9 mouse cellular contexts compared by ENCODE assay signal in the genomic region with DNA sequence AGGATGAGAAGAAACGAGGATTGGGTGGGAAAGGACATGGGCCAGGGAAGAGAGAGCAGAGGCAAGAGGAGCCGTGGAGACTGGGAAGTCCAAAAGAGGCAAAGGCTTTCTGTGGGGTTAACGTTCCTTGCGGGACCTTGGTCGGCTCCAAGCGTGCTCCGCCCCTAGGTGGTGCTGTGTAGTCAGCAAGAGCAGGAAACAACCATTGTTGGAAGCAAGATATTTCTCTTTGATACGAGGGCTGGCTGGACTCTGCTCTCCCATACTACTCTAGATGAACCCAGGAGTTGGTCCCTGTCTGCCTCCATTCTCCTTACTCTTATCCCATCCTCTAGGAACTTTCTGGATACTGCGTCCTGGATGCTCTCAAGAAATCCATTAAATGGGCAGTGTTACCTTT.
A peak's percentile ranks its signal among the peaks of the same experiment; 100 is the strongest.
DNase-seq lines count a peak whose midpoint lies in the region; ATAC-seq and TF ChIP-seq lines count a peak whose summit lies in the region.
"Had no signal": no experiment of that assay in that cellular context is flagged by ENCODE, and none has a peak within 500 bp of the region (broad histone marks: within the 10 kb centered on the region; RNA-seq: fewer than 3 reads in every experiment).

No protein-coding gene starts in this region.

- H3K4me3 ChIP-seq in spleen, adult 2 months (ENCODE audit: extremely low read depth, insufficient read depth, insufficient read length) = no peak overlapping the region
- no peak overlapping the region for H3K4me3 ChIP-seq in kidney, postnatal 0 days (replicated peaks; ENCODE audit: low read depth, low read length)
- no peak overlapping the region for H3K4me3 ChIP-seq in limb, embryonic 15.5 days
- H3K4me3 ChIP-seq: neural tube, embryonic 13.5 days had no signal

- WGBS in spleen, adult 2 months = 27% methylated on average over 9 of the region's 9 CpGs
- 20% methylated on average over 9 of the region's 9 CpGs for WGBS in kidney, postnatal 0 days
- 20% methylated on average over 9 of the region's 9 CpGs for WGBS in limb, embryonic 15.5 days

- H3K9ac ChIP-seq in kidney, postnatal 0 days (ENCODE audit: low read depth, low read length) = no peak overlapping the region
- no peak overlapping the region for H3K9ac ChIP-seq in limb, embryonic 15.5 days
- H3K9ac ChIP-seq: neural tube, embryonic 13.5 days had no signal

- no peaks in the 10 kb centered on the region for H3K36me3 ChIP-seq in spleen, adult 2 months (ENCODE audit: control insufficient read depth, insufficient read depth, low read length)
- no peaks in the 10 kb centered on the region for H3K36me3 ChIP-seq in kidney, postnatal 0 days (ENCODE audit: insufficient read depth, low read length)
- no peaks in the 10 kb centered on the region for H3K36me3 ChIP-seq in limb, embryonic 15.5 days
- H3K36me3 ChIP-seq: neural tube, embryonic 13.5 days had no signal

- H3K4me2 ChIP-seq in kidney, postnatal 0 days (ENCODE audit: low read length) = peak overlapping the region; percentile 30
- H3K4me2 ChIP-seq in limb, embryonic 15.5 days = peak overlapping the region; percentile 12; the same call in 1 of the 2 replicates
- H3K4me2 ChIP-seq: neural tube, embryonic 13.5 days had no signal

- no peaks in the 10 kb centered on the region for H3K27me3 ChIP-seq in spleen, adult 2 months (ENCODE audit: control insufficient read depth, insufficient read depth, low read length)
- no peaks in the 10 kb centered on the region for H3K27me3 ChIP-seq in kidney, postnatal 0 days (ENCODE audit: insufficient read depth, low read length)
- H3K27me3 ChIP-seq in limb, embryonic 15.5 days = no peaks in the 10 kb centered on the region
- H3K27me3 ChIP-seq: neural tube, embryonic 13.5 days had no signal

- ATAC-seq in granulocyte monocyte progenitor cell, adult 5-6 weeks (replicated peaks; ENCODE audit: poor library complexity, severe bottlenecking) = peak; percentile 48
- ATAC-seq in kidney, postnatal 0 days (replicated peaks; ENCODE audit: low FRiP score, low read depth) = no peak; the same call in 1 of the 2 replicates
- no peak for ATAC-seq in limb, embryonic 15.5 days (ENCODE audit: insufficient number of reproducible peaks, low FRiP score, low TSS enrichment, low read depth)
- no peak for ATAC-seq in monocyte, adult 5-6 weeks (replicated peaks; ENCODE audit: insufficient number of reproducible peaks, low FRiP score, low TSS enrichment, poor library complexity, severe bottlenecking)

- no peaks in the 10 kb centered on the region for H3K4me1 ChIP-seq in spleen, adult 2 months (ENCODE audit: control insufficient read depth, insufficient read depth, insufficient read length)
- H3K4me1 ChIP-seq in kidney, postnatal 0 days (replicated peaks; ENCODE audit: insufficient read depth, low read length) = no peaks in the 10 kb centered on the region
- peaks cover 7% of the 10 kb centered on the region; the same call in 1 of the 2 replicates for H3K4me1 ChIP-seq in limb, embryonic 15.5 days

- H3K27ac ChIP-seq in spleen, adult 2 months (ENCODE audit: insufficient read depth, low read length) = no peak overlapping the region
- H3K27ac ChIP-seq in kidney, postnatal 0 days = no peak overlapping the region
- no peak overlapping the region for H3K27ac ChIP-seq in limb, embryonic 15.5 days
- H3K27ac ChIP-seq: neural tube, embryonic 13.5 days had no signal

- no peak for TF ChIP-seq POLR2A in spleen, adult 2 months (IDR thresholded peaks at IDR 0.05; ENCODE audit: low read depth, low read length)

- no peaks in the 10 kb centered on the region for H3K9me3 ChIP-seq in kidney, postnatal 0 days (replicated peaks; ENCODE audit: low read length)
- H3K9me3 ChIP-seq in limb, embryonic 15.5 days = no peaks in the 10 kb centered on the region
- H3K9me3 ChIP-seq: neural tube, embryonic 13.5 days had no signal

- DNase-seq in spleen, adult 2 months (ENCODE audit: low read depth in 1 of 2, low spot score in 2 of 2) = no peak
- DNase-seq in spleen, postnatal 36 days (ENCODE audit: low spot score in 2 of 2) = no peak
- DNase-seq in embryo, embryonic 10 days (ENCODE audit: low spot score) = peak; percentile 79
- DNase-seq in kidney, postnatal 0 days (ENCODE audit: low spot score) = peak; percentile 89
- peak; percentile 54 for DNase-seq in right cerebral cortex, adult 18-20 months

- 0 out of 2 replicates have a peak, but pooled peaks have one; percentile 1 for TF ChIP-seq CTCF in spleen, adult 2 months (IDR thresholded peaks at IDR 0.05; ENCODE audit: extremely low read depth, insufficient read depth, insufficient read length, insufficient replicate concordance)
- TF ChIP-seq CTCF in kidney, postnatal 0 days (IDR thresholded peaks at IDR 0.05; ENCODE audit: low read depth) = peak; percentile 89

Comparison
In these comparisons a context has a peak if more than half of its experiments do, and no peak if none do; other contexts are left out.
1. DNase-seq: peak in embryo, embryonic 10 days (single experiment), kidney, postnatal 0 days (single experiment) and right cerebral cortex, adult 18-20 months (single experiment); none in spleen, adult 2 months (0 of 2) and spleen, postnatal 36 days (0 of 2).